In the genomic region with DNA sequence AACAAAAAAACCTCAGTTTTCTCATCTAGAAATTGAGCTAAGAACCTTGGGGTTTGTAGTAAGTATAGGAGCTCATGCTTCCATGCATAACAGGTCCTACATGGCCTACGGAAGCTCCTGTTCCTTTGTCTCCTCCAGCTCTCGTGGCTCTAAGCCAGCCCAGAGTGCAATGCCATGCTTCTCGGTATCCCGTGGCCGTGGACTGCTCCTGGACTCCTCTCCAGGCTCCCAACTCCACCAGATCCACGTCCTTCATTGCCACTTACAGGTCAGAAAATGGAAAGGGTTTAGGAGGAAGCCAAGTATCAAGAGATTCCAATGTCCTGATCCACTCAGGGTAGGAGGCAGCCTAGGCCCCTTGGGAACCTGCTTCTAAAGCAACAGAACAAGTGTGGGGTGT, we compare ENCODE assay signal across 28 mouse cellular contexts. TPM values are rescaled to one million over a fixed set of nuclear protein-coding genes. Genes with fewer than 3 reads are reported as not detected.
A peak's percentile ranks its signal among the peaks of the same experiment; 100 is the strongest.
DNase-seq lines count a peak whose midpoint lies in the region; ATAC-seq lines count a peak whose summit lies in the region.
"Had no signal": no experiment of that assay in that cellular context is flagged by ENCODE, and none has a peak within 500 bp of the region (broad histone marks: within the 10 kb centered on the region; RNA-seq: fewer than 3 reads in every experiment).

No protein-coding gene starts in this region.

- no peak overlapping the region for H3K4me2 ChIP-seq in forebrain, embryonic 14.5 days (ENCODE audit: low read length)
- H3K4me2 ChIP-seq: embryonic facial prominence, embryonic 13.5 days; heart, embryonic 11.5 days; hindbrain, embryonic 12.5 days; intestine, embryonic 15.5 days; lung, embryonic 15.5 days; midbrain, embryonic 12.5 days had no signal

- H3K27me3 ChIP-seq in forebrain, embryonic 10.5 days (ENCODE audit: poor library complexity, severe bottlenecking), result peaks cover 19% of the 10 kb centered on the region
- no peaks in the 10 kb centered on the region for H3K27me3 ChIP-seq in forebrain, embryonic 14.5 days (replicated peaks; ENCODE audit: control insufficient read depth, insufficient read depth, low read length)
- no peaks in the 10 kb centered on the region for H3K27me3 ChIP-seq in megakaryocyte, embryonic 14.5 days (replicated peaks)

- no peak overlapping the region for H3K27ac ChIP-seq in forebrain, embryonic 10.5 days
- H3K27ac ChIP-seq in forebrain, embryonic 14.5 days (ENCODE audit: low read depth, low read length), result no peak overlapping the region
- H3K27ac ChIP-seq: embryonic facial prominence, embryonic 13.5 days; hindbrain, embryonic 12.5 days; hindbrain, postnatal 0 days; intestine, embryonic 15.5 days; liver, embryonic 15.5 days; lung, embryonic 15.5 days; midbrain, embryonic 12.5 days had no signal

- H3K36me3 ChIP-seq in forebrain, embryonic 10.5 days (replicated peaks), result no peaks in the 10 kb centered on the region
- no peaks in the 10 kb centered on the region for H3K36me3 ChIP-seq in forebrain, embryonic 14.5 days (ENCODE audit: control insufficient read depth, insufficient read depth, low read length)
- peaks cover 25% of the 10 kb centered on the region for H3K36me3 ChIP-seq in megakaryocyte, embryonic 14.5 days (replicated peaks; ENCODE audit: low read length)
- H3K36me3 ChIP-seq: embryonic facial prominence, embryonic 13.5 days; hindbrain, embryonic 12.5 days; intestine, embryonic 15.5 days; liver, embryonic 15.5 days; lung, embryonic 15.5 days; midbrain, embryonic 12.5 days had no signal

- peak; percentile 0 for DNase-seq in adrenal gland, postnatal 10 days
- DNase-seq in adrenal gland, postnatal 36 days, result no peak
- peak; percentile 6 for DNase-seq in forebrain, embryonic 10.5 days (ENCODE audit: extremely low spot score, low spot score)
- DNase-seq in forebrain, embryonic 14.5 days (ENCODE audit: low spot score), result no peak
- DNase-seq: forebrain, postnatal 0 days; gastrocnemius, postnatal 14 days; heart, postnatal 36 days; kidney, adult 8-10 months; kidney, postnatal 10 days; layer of hippocampus, postnatal 36 days; left cerebral cortex, postnatal 4 days; retina, postnatal 1 day; right cerebral cortex, postnatal 14 days had no signal

- WGBS in forebrain, embryonic 10.5 days, result 82% methylated on average over 6 of the region's 6 CpGs
- 77% methylated on average over 6 of the region's 6 CpGs for WGBS in forebrain, embryonic 14.5 days

- H3K9me3 ChIP-seq in forebrain, embryonic 10.5 days, result no peaks in the 10 kb centered on the region
- no peaks in the 10 kb centered on the region for H3K9me3 ChIP-seq in forebrain, embryonic 14.5 days (replicated peaks; ENCODE audit: control insufficient read depth, low read length)
- H3K9me3 ChIP-seq in megakaryocyte, embryonic 14.5 days, result no peaks in the 10 kb centered on the region
- H3K9me3 ChIP-seq: embryonic facial prominence, embryonic 13.5 days; hindbrain, embryonic 12.5 days; intestine, embryonic 15.5 days; liver, embryonic 15.5 days; lung, embryonic 15.5 days; midbrain, embryonic 12.5 days had no signal

- H3K4me3 ChIP-seq in forebrain, embryonic 10.5 days, result no peak overlapping the region
- H3K4me3 ChIP-seq in forebrain, embryonic 14.5 days (ENCODE audit: low read depth, low read length), result no peak overlapping the region
- peak overlapping the region; percentile 34 for H3K4me3 ChIP-seq in megakaryocyte, embryonic 14.5 days (replicated peaks)
- H3K4me3 ChIP-seq: embryonic facial prominence, embryonic 13.5 days; hindbrain, embryonic 12.5 days; intestine, embryonic 15.5 days; lung, embryonic 15.5 days; midbrain, embryonic 12.5 days had no signal

- ATAC-seq in forebrain, embryonic 14.5 days, result no peak
- ATAC-seq in megakaryocyte, adult 5-6 weeks (ENCODE audit: poor library complexity, severe bottlenecking), result no peak
- ATAC-seq in CD4-positive, CD25-positive, alpha-beta regulatory T cell, adult 4 months, result no peak
- ATAC-seq: forebrain, postnatal 0 days; hindbrain, postnatal 0 days; intestine, embryonic 15.5 days had no signal

- H3K9ac ChIP-seq in forebrain, embryonic 14.5 days (ENCODE audit: low read length), result no peak overlapping the region
- H3K9ac ChIP-seq: embryonic facial prominence, embryonic 13.5 days; forebrain, postnatal 0 days; hindbrain, embryonic 12.5 days; intestine, embryonic 15.5 days; liver, embryonic 15.5 days; lung, embryonic 15.5 days; midbrain, embryonic 12.5 days had no signal

- H3K4me1 ChIP-seq in forebrain, embryonic 10.5 days, result peaks cover 34% of the 10 kb centered on the region
- peaks cover 12% of the 10 kb centered on the region; the same call in 1 of the 2 replicates for H3K4me1 ChIP-seq in forebrain, embryonic 14.5 days (ENCODE audit: control insufficient read depth, insufficient read depth, low read length)
- peaks cover 78% of the 10 kb centered on the region for H3K4me1 ChIP-seq in megakaryocyte, embryonic 14.5 days

RNA-seq across cellular contexts. Expression of a gene that starts 1.3 kb away (rescaled TPM):
- 1 to 10 TPM; 1.5 to 1.8 TPM for total RNA-seq in adrenal gland, postnatal 10 days (2021)
- total RNA-seq in adrenal gland, postnatal 36 days (2021), result 1 to 10 TPM; 1.1 to 1.5 TPM
- polyA plus RNA-seq in forebrain, embryonic 10.5 days (2016; fragmentation: Nextera tagmentation; extraction: Ambion mirVana), result 1.4 and 1.9 TPM in 2 replicates
- polyA plus RNA-seq in forebrain, embryonic 14.5 days (2014; fragmentation: Nextera tagmentation; extraction: Ambion mirVana), result 2.6 and 3.8 TPM in 2 replicates
- polyA plus RNA-seq in megakaryocyte, embryonic 14.5 days (2012; ENCODE audit: insufficient read depth, low replicate concordance), result 114 and 143 TPM in 2 replicates
- total RNA-seq in megakaryocyte, adult 5-6 weeks (2015), result 31.8 and 36.1 TPM in 2 replicates
- total RNA-seq in megakaryocyte, adult 5-6 weeks (2017), result 16.6 and 34.0 TPM in 2 replicates
- 10 to 100 TPM; 48.6 to 79.8 TPM for polyA plus RNA-seq in CD4-positive, CD25-positive, alpha-beta regulatory T cell, adult 4 months (2017; shearing (Covaris generic))
- polyA plus RNA-seq: C2C12 had no signal

RNA-seq across cellular contexts. Expression of a gene that starts 4.5 kb away (rescaled TPM):
- 1 to 10 TPM; 4.1 to 4.2 TPM for total RNA-seq in adrenal gland, postnatal 10 days (2021)
- 1 to 10 TPM; 3.3 to 4.0 TPM for total RNA-seq in adrenal gland, postnatal 36 days (2021)
- polyA plus RNA-seq in forebrain, embryonic 10.5 days (2016; fragmentation: Nextera tagmentation; extraction: Ambion mirVana), result 6.4 and 6.6 TPM in 2 replicates
- 9.8 and 10.3 TPM in 2 replicates for polyA plus RNA-seq in forebrain, embryonic 14.5 days (2014; fragmentation: Nextera tagmentation; extraction: Ambion mirVana)
- polyA plus RNA-seq in megakaryocyte, embryonic 14.5 days (2012; ENCODE audit: insufficient read depth, low replicate concordance), result 0.12 TPM in 1 of 2 replicates, not detected in the other
- 9.1 and 12.0 TPM in 2 replicates for total RNA-seq in megakaryocyte, adult 5-6 weeks (2015)
- total RNA-seq in megakaryocyte, adult 5-6 weeks (2017), result 4.6 and 7.0 TPM in 2 replicates
- polyA plus RNA-seq in CD4-positive, CD25-positive, alpha-beta regulatory T cell, adult 4 months (2017; shearing (Covaris generic)), result 10 to 100 TPM; 14.3 to 16.2 TPM

RNA-seq across cellular contexts. Expression of a gene that starts 5.1 kb away (rescaled TPM):
- 10 to 100 TPM; 16.7 to 20.1 TPM for total RNA-seq in adrenal gland, postnatal 10 days (2021)
- 10 to 100 TPM; 13.1 to 15.8 TPM for total RNA-seq in adrenal gland, postnatal 36 days (2021)
- 29.2 and 30.4 TPM in 2 replicates for polyA plus RNA-seq in forebrain, embryonic 10.5 days (2016; fragmentation: Nextera tagmentation; extraction: Ambion mirVana)
- polyA plus RNA-seq in forebrain, embryonic 14.5 days (2014; fragmentation: Nextera tagmentation; extraction: Ambion mirVana), result 25.4 and 26.1 TPM in 2 replicates
- 15.6 and 33.1 TPM in 2 replicates for polyA plus RNA-seq in megakaryocyte, embryonic 14.5 days (2012; ENCODE audit: insufficient read depth, low replicate concordance)
- total RNA-seq in megakaryocyte, adult 5-6 weeks (2015), result 6.3 and 10.9 TPM in 2 replicates
- total RNA-seq in megakaryocyte, adult 5-6 weeks (2017), result 14.7 and 17.1 TPM in 2 replicates
- polyA plus RNA-seq in CD4-positive, CD25-positive, alpha-beta regulatory T cell, adult 4 months (2017; shearing (Covaris generic)), result 10 to 100 TPM; 28.2 to 43.3 TPM

RNA-seq across cellular contexts. Expression of a gene that starts 16.5 kb away (rescaled TPM):
- 1 to 10 TPM; 1.6 to 3.8 TPM for total RNA-seq in adrenal gland, postnatal 10 days (2021)
- total RNA-seq in adrenal gland, postnatal 36 days (2021), result under 1 TPM; 0.50 to 0.99 TPM
- 42.1 and 50.3 TPM in 2 replicates for polyA plus RNA-seq in forebrain, embryonic 10.5 days (2016; fragmentation: Nextera tagmentation; extraction: Ambion mirVana)
- 109 and 111 TPM in 2 replicates for polyA plus RNA-seq in forebrain, embryonic 14.5 days (2014; fragmentation: Nextera tagmentation; extraction: Ambion mirVana)
- polyA plus RNA-seq in megakaryocyte, embryonic 14.5 days (2012; ENCODE audit: insufficient read depth, low replicate concordance), result 2.9 and 15.1 TPM in 2 replicates
- total RNA-seq in megakaryocyte, adult 5-6 weeks (2015), result not detected in 2 replicates
- 0.88 TPM in 1 of 2 replicates, not detected in the other for total RNA-seq in megakaryocyte, adult 5-6 weeks (2017)
- not detected for polyA plus RNA-seq in CD4-positive, CD25-positive, alpha-beta regulatory T cell, adult 4 months (2017; shearing (Covaris generic))
- total RNA-seq: common myeloid progenitor, adult 5-6 weeks had no signal
- polyA plus RNA-seq: C2C12 had no signal

RNA-seq across cellular contexts. Expression of a gene that starts 32.6 kb away (rescaled TPM):
- 1 to 10 TPM; 1.4 to 3.7 TPM for total RNA-seq in adrenal gland, postnatal 10 days (2021)
- total RNA-seq in adrenal gland, postnatal 36 days (2021), result 1 to 10 TPM; 1.1 to 1.3 TPM
- 74.4 and 80.9 TPM in 2 replicates for polyA plus RNA-seq in forebrain, embryonic 10.5 days (2016; fragmentation: Nextera tagmentation; extraction: Ambion mirVana)
- 106 and 121 TPM in 2 replicates for polyA plus RNA-seq in forebrain, embryonic 14.5 days (2014; fragmentation: Nextera tagmentation; extraction: Ambion mirVana)
- polyA plus RNA-seq in megakaryocyte, embryonic 14.5 days (2012; ENCODE audit: insufficient read depth, low replicate concordance), result not detected in 2 replicates
- total RNA-seq in megakaryocyte, adult 5-6 weeks (2015), result not detected in 2 replicates
- not detected in 2 replicates for total RNA-seq in megakaryocyte, adult 5-6 weeks (2017)
- under 1 TPM in 1 of 2 experiments, not detected in 1; 0.47 TPM for polyA plus RNA-seq in CD4-positive, CD25-positive, alpha-beta regulatory T cell, adult 4 months (2017; shearing (Covaris generic))
- total RNA-seq: common myeloid progenitor, adult 5-6 weeks; granulocyte monocyte progenitor cell, adult 5-6 weeks; heart, postnatal 36 days; megakaryocyte progenitor cell, adult 5-6 weeks had no signal

Comparison
In these comparisons a context has a peak if more than half of its experiments do, and no peak if none do; other contexts are left out.
1. DNase-seq: peak in adrenal gland, postnatal 10 days (single experiment) and forebrain, embryonic 10.5 days (single experiment); none in adrenal gland, postnatal 36 days (0 of 2) and forebrain, embryonic 14.5 days (single experiment).
2. RNA of a gene that starts 1.3 kb away (polyA plus RNA-seq): 114 to 143 TPM in megakaryocyte, embryonic 14.5 days and 48.6 to 79.8 TPM in CD4-positive, CD25-positive, alpha-beta regulatory T cell, adult 4 months; 2.6 to 3.8 TPM in forebrain, embryonic 14.5 days and 1.4 to 1.9 TPM in forebrain, embryonic 10.5 days; every median in the first group is over 10 times any median in the second.